ENCODE assay signal across 9 mouse cellular contexts in genomic region chr13:15624490-15625353, GRCm38 (mm10).
DNase-seq lines count a peak whose midpoint lies in the region; ATAC-seq lines count a peak whose summit lies in the region.
"Had no signal": no experiment of that assay in that cellular context is flagged by ENCODE, and none has a peak within 500 bp of the region (broad histone marks: within the 10 kb centered on the region; RNA-seq: fewer than 3 reads in every experiment).

No protein-coding gene starts in this region.

- 47% methylated on average over 8 of the region's 8 CpGs for WGBS in limb, embryonic 12.5 days
- 57% methylated on average over 8 of the region's 8 CpGs for WGBS in limb, embryonic 10.5 days
- 29% methylated on average over 8 of the region's 8 CpGs for WGBS in embryonic facial prominence, embryonic 10.5 days
- 10% methylated on average over 8 of the region's 8 CpGs for WGBS in hindbrain, embryonic 15.5 days
- 15% methylated on average over 8 of the region's 8 CpGs for WGBS in neural tube, embryonic 13.5 days

- H3K4me1 ChIP-seq in limb, embryonic 12.5 days (replicated peaks), result peaks cover 39% of the 10 kb centered on the region
- H3K4me1 ChIP-seq in limb, embryonic 10.5 days, result peaks cover 23% of the 10 kb centered on the region; the same call in 1 of the 2 replicates
- H3K4me1 ChIP-seq in embryonic facial prominence, embryonic 10.5 days, result peaks cover 53% of the 10 kb centered on the region
- H3K4me1 ChIP-seq in hindbrain, embryonic 15.5 days (replicated peaks), result peaks cover 32% of the 10 kb centered on the region
- peaks cover 47% of the 10 kb centered on the region for H3K4me1 ChIP-seq in neural tube, embryonic 13.5 days (replicated peaks)

- no peaks in the 10 kb centered on the region for H3K9me3 ChIP-seq in limb, embryonic 12.5 days
- no peaks in the 10 kb centered on the region for H3K9me3 ChIP-seq in limb, embryonic 10.5 days (replicated peaks)
- H3K9me3 ChIP-seq in embryonic facial prominence, embryonic 10.5 days, result no peaks in the 10 kb centered on the region
- no peaks in the 10 kb centered on the region for H3K9me3 ChIP-seq in hindbrain, embryonic 15.5 days
- H3K9me3 ChIP-seq in neural tube, embryonic 13.5 days, result no peaks in the 10 kb centered on the region

- H3K9ac ChIP-seq in limb, embryonic 12.5 days (replicated peaks), result no peak overlapping the region
- no peak overlapping the region for H3K9ac ChIP-seq in hindbrain, embryonic 15.5 days
- H3K9ac ChIP-seq in neural tube, embryonic 13.5 days, result no peak overlapping the region

- peaks cover 12% of the 10 kb centered on the region for H3K36me3 ChIP-seq in limb, embryonic 12.5 days
- H3K36me3 ChIP-seq in limb, embryonic 10.5 days, result peaks cover 41% of the 10 kb centered on the region
- peaks cover 4% of the 10 kb centered on the region; the same call in 1 of the 2 replicates for H3K36me3 ChIP-seq in embryonic facial prominence, embryonic 10.5 days (replicated peaks)
- H3K36me3 ChIP-seq in hindbrain, embryonic 15.5 days, result no peaks in the 10 kb centered on the region
- H3K36me3 ChIP-seq in neural tube, embryonic 13.5 days, result no peaks in the 10 kb centered on the region

- peak overlapping the region; percentile 66 for H3K27ac ChIP-seq in limb, embryonic 12.5 days
- H3K27ac ChIP-seq in limb, embryonic 10.5 days, result no peak overlapping the region
- H3K27ac ChIP-seq in embryonic facial prominence, embryonic 10.5 days (replicated peaks), result peak overlapping the region; percentile 67
- H3K27ac ChIP-seq in hindbrain, embryonic 15.5 days (replicated peaks), result no peak overlapping the region
- H3K27ac ChIP-seq in neural tube, embryonic 13.5 days (replicated peaks), result no peak overlapping the region

- no peak for DNase-seq in limb, embryonic 10.5 days (ENCODE audit: low spot score)
- peak; percentile 23 for DNase-seq in embryonic facial prominence, embryonic 10.5 days (ENCODE audit: low spot score)
- DNase-seq in left cerebral cortex, adult 8-10 months (ENCODE audit: low spot score in 2 of 2), result no peak
- DNase-seq in cerebellum, postnatal 14 days, result no peak
- DNase-seq: heart, postnatal 14 days had no signal

- no peak overlapping the region for H3K4me2 ChIP-seq in limb, embryonic 12.5 days
- H3K4me2 ChIP-seq in hindbrain, embryonic 15.5 days, result no peak overlapping the region
- H3K4me2 ChIP-seq in neural tube, embryonic 13.5 days, result no peak overlapping the region

- no peaks in the 10 kb centered on the region for H3K27me3 ChIP-seq in limb, embryonic 12.5 days
- H3K27me3 ChIP-seq in limb, embryonic 10.5 days (ENCODE audit: low read depth, poor library complexity, severe bottlenecking), result no peaks in the 10 kb centered on the region
- no peaks in the 10 kb centered on the region for H3K27me3 ChIP-seq in embryonic facial prominence, embryonic 10.5 days (replicated peaks; ENCODE audit: low read depth, poor library complexity, severe bottlenecking)
- 0 out of 2 replicates have a peak, but pooled peaks cover 3% of the 10 kb centered on the region for H3K27me3 ChIP-seq in hindbrain, embryonic 15.5 days
- no peaks in the 10 kb centered on the region; the same call in 1 of the 2 replicates for H3K27me3 ChIP-seq in neural tube, embryonic 13.5 days

- H3K4me3 ChIP-seq in limb, embryonic 12.5 days (replicated peaks), result no peak overlapping the region
- no peak overlapping the region for H3K4me3 ChIP-seq in limb, embryonic 10.5 days
- no peak overlapping the region for H3K4me3 ChIP-seq in embryonic facial prominence, embryonic 10.5 days
- H3K4me3 ChIP-seq in hindbrain, embryonic 15.5 days, result no peak overlapping the region
- H3K4me3 ChIP-seq in neural tube, embryonic 13.5 days, result no peak overlapping the region

- ATAC-seq in limb, embryonic 12.5 days (ENCODE audit: insufficient number of reproducible peaks, insufficient read depth, low FRiP score, low TSS enrichment, low read depth), result no peak
- ATAC-seq in hindbrain, embryonic 15.5 days (ENCODE audit: low FRiP score, low read depth), result peak; percentile 74
- ATAC-seq in neural tube, embryonic 13.5 days (ENCODE audit: low read depth), result peak; percentile 78
- ATAC-seq in CD4-positive, CD25-positive, alpha-beta regulatory T cell, adult 4 months, result no peak

Comparison
In these comparisons a context has a peak if more than half of its experiments do, and no peak if none do; other contexts are left out.
1. H3K27ac ChIP-seq: peak in limb, embryonic 12.5 days (single experiment) and embryonic facial prominence, embryonic 10.5 days (single experiment); none in limb, embryonic 10.5 days (single experiment), hindbrain, embryonic 15.5 days (single experiment) and neural tube, embryonic 13.5 days (single experiment).
2. ATAC-seq: peak in hindbrain, embryonic 15.5 days (single experiment) and neural tube, embryonic 13.5 days (single experiment); none in limb, embryonic 12.5 days (single experiment) and CD4-positive, CD25-positive, alpha-beta regulatory T cell, adult 4 months (single experiment).